Mouse (Mus musculus) kidney, adult 2 months (tissue): ENCODE data around the gene Ell2. TPM values are rescaled to one million over a fixed set of nuclear protein-coding genes. Genes with fewer than 3 reads are reported as not detected.
A peak's percentile ranks its signal among the peaks of the same experiment; 100 is the strongest.
"Not testable (repeated sequence)": the region's sequence is repeated elsewhere in the genome, so short reads cannot be mapped to it uniquely, and the experiment has no call there.

ENCODE experiments used
- DNase-seq: peaks from one replicate; pipeline ENCODE4 v3.0.0; 2021
- H3K27ac ChIP-seq: fragments of 200-500 bp; 2 replicates; pipeline ENCODE4 v1.5.1; 2012; ENCODE audit warnings: low read depth, low read length, control low read depth, inconsistent platforms; ENCODE audit not compliant: insufficient read depth
- H3K27me3 ChIP-seq: fragments of 200-500 bp; replicated peaks from 2 replicates; pipeline ENCODE4 v1.6.1; 2012; ENCODE audit warnings: mild to moderate bottlenecking, moderate library complexity, low read length, inconsistent platforms; ENCODE audit not compliant: control insufficient read depth, insufficient read depth
- H3K36me3 ChIP-seq: fragments of 200-500 bp; 2 replicates; pipeline ENCODE4 v1.6.1; 2012; ENCODE audit warnings: mild to moderate bottlenecking, moderate library complexity, low read length, inconsistent platforms; ENCODE audit not compliant: control insufficient read depth, insufficient read depth
- H3K4me1 ChIP-seq: fragments of 200-500 bp; 2 replicates; pipeline ENCODE4 v1.6.1; 2011; ENCODE audit warnings: low read length; ENCODE audit not compliant: control insufficient read depth, insufficient read depth
- H3K4me3 ChIP-seq: fragments of 200-500 bp; 2 replicates; pipeline ENCODE4 v1.5.1; 2011; ENCODE audit warnings: mild to moderate bottlenecking, low read depth, low read length, control low read depth; ENCODE audit not compliant: insufficient read depth
- CTCF ChIP-seq: fragments of 200-500 bp; conservative IDR thresholded peaks from 2 replicates; pipeline ENCODE4 v1.5.1; 2011; ENCODE audit warnings: low read depth, mild to moderate bottlenecking, control low read depth, low read length, moderate library complexity, mixed read lengths; ENCODE audit not compliant: insufficient read depth, insufficient read length
- POLR2A ChIP-seq: fragments of 200-500 bp; IDR thresholded peaks from one replicate; pipeline ENCODE4 v1.6.1; 2011; ENCODE audit warnings: low read depth, low read length, control low read depth
- WGBS: fragments of 180-500 bp; shearing (Covaris S2); methylation state at CpG from one replicate; pipeline ENCODE4 v1.1.7; 2018; 5-methylcytosine and 5-hydroxymethylcytosine counted together
- polyA plus RNA-seq: library from polyadenylated mRNA; depleted of rRNA; stranded (reverse); fragments of >200 nt; gene quantifications from 2 replicates; pipeline ENCODE4 v1.2.3, GENCODE M21; 2012

The Ell2 gene
- polyA plus RNA-seq, 1 experiment, result 8.2 TPM

- DNase-seq, result peak; percentile 73
- no peak for TF ChIP-seq CTCF
- TF ChIP-seq POLR2A, result no peak
- under 1% methylated on average over 82 of the region's 83 CpGs for WGBS
- H3K4me3 ChIP-seq, result peak overlapping the region; percentile 87
- H3K36me3 ChIP-seq, result no peaks in the 10 kb centered on the region
- H3K4me1 ChIP-seq, result peaks cover 13% of the 10 kb centered on the region
- no peaks in the 10 kb centered on the region for H3K27me3 ChIP-seq
- H3K27ac ChIP-seq, result peak overlapping the region; percentile 72
Measured at GRCm38 (mm10) chr13:75707821-75708636, 1.5 kb downstream of the Ell2 start.

DNA sequence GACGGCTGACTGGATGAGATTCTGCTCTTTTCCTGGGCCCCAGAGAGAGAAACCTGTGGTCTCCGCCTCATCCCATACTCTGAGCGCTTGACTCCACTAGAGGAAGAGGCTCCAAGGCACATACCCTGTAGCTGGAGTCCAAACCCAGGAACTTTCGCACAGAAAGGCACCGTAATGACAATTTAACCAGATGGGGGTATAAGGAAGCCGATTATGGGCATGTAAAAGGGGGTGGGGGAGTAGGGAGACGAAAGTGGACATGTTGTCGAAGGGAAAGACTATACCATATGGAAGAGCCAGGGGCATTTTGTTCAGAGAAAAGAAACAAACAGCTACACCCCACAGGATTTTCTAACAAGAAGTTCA lies 2.1 kb downstream of the Ell2 start:
- Histone ChIP-seq H3K27ac (peak overlapping the region; percentile 72; the same call in 1 of the 2 replicates), H3K4me1 (peaks cover 15% of the 10 kb centered on the region), H3K4me3 (peak overlapping the region; percentile 87), H3K36me3 (no peaks in the 10 kb centered on the region), H3K27me3 (no peaks in the 10 kb centered on the region)
- no peak for TF ChIP-seq POLR2A
- no peak for TF ChIP-seq CTCF
- no peak for DNase-seq
- 8% methylated on average over 8 of the region's 8 CpGs for WGBS

GRCm38 (mm10) chr13:75709026-75709778 lies 2.6 kb downstream of the Ell2 start:
- no peak for DNase-seq
- no peak for TF ChIP-seq POLR2A
- no peak for TF ChIP-seq CTCF
- Histone ChIP-seq H3K36me3 (no peaks in the 10 kb centered on the region), H3K27me3 (no peaks in the 10 kb centered on the region), H3K4me1 (peaks cover 17% of the 10 kb centered on the region), H3K4me3 (no peak overlapping the region), H3K27ac (no peak overlapping the region)
- 51% methylated on average over 4 of the region's 4 CpGs for WGBS

GRCm38 (mm10) chr13:75710152-75710551 lies 3.6 kb downstream of the Ell2 start:
- WGBS, result 76% methylated on average over 6 of the region's 6 CpGs
- H3K4me3 ChIP-seq, result no peak overlapping the region
- no peak for TF ChIP-seq POLR2A
- TF ChIP-seq CTCF, result no peak

GRCm38 (mm10) chr13:75711517-75711916 lies 5.0 kb downstream of the Ell2 start:
- H3K4me1 ChIP-seq, result peaks cover 19% of the 10 kb centered on the region
- not testable (repeated sequence) for H3K27me3 ChIP-seq, H3K4me3 ChIP-seq, DNase-seq, H3K36me3 ChIP-seq, H3K27ac ChIP-seq
- WGBS, result 96% methylated on average over 3 of the region's 4 CpGs

More at GRCm38 (mm10) chr13:75710152-75710551, 3.6 kb downstream of the Ell2 start:
- Histone ChIP-seq H3K27ac (no peak overlapping the region), H3K36me3 (no peaks in the 10 kb centered on the region), H3K27me3 (no peaks in the 10 kb centered on the region), H3K4me1 (peaks cover 19% of the 10 kb centered on the region)
- DNase-seq, result no peak

- WGBS, result 84% methylated on average over 5 of the region's 5 CpGs
- not testable (repeated sequence) for DNase-seq, H3K4me3 ChIP-seq, H3K27me3 ChIP-seq, H3K36me3 ChIP-seq, H3K27ac ChIP-seq
- peaks cover 19% of the 10 kb centered on the region for H3K4me1 ChIP-seq
Measured at GRCm38 (mm10) chr13:75712544-75712943, 6.0 kb downstream of the Ell2 start.

GRCm38 (mm10) chr13:75714407-75714806 lies 7.8 kb downstream of the Ell2 start:
- WGBS, result 47% methylated on average over 6 of the region's 6 CpGs
- H3K27me3 ChIP-seq, result no peaks in the 10 kb centered on the region
- H3K4me3 ChIP-seq, result no peak overlapping the region
- peak; percentile 46 for DNase-seq
- TF ChIP-seq POLR2A (no peak), CTCF (no peak)
- H3K36me3 ChIP-seq, result no peaks in the 10 kb centered on the region
- H3K27ac ChIP-seq, result no peak overlapping the region
- H3K4me1 ChIP-seq, result peaks cover 14% of the 10 kb centered on the region
